Mouse (Mus musculus) myocyte (in vitro differentiated cells): Measurements from ENCODE around the gene Map3k1.

Experiments used
- CEBPB ChIP-seq: IDR thresholded peaks from 2 replicates; pipeline ENCODE4 v1.6.1; 2011; ENCODE audit warnings: mild to moderate bottlenecking, moderate library complexity; ENCODE audit not compliant: poor library complexity, insufficient read depth, severe bottlenecking
- E2F4 ChIP-seq: IDR thresholded peaks from one replicate; pipeline ENCODE4 v1.6.1; 2011; ENCODE audit warnings: mild to moderate bottlenecking, control low read depth, moderate library complexity; ENCODE audit not compliant: insufficient read depth
- MYOG ChIP-seq, 3 experiments: IDR thresholded peaks; one replicate each; pipeline ENCODE4 v1.6.1; 2011; ENCODE audit warnings: control low read depth in 2 of 3, low read depth in 2 of 3, mild to moderate bottlenecking in 2 of 3; ENCODE audit not compliant: insufficient read length in 2 of 3, control insufficient read depth in 1 of 3, insufficient read depth in 1 of 3
- POLR2A ChIP-seq: IDR thresholded peaks from one replicate; pipeline ENCODE4 v1.6.1; 2011; ENCODE audit warnings: low read depth, mild to moderate bottlenecking, control low read depth, moderate library complexity; ENCODE audit not compliant: insufficient read length
- POLR2AphosphoS2 ChIP-seq: IDR thresholded peaks from one replicate; pipeline ENCODE4 v1.6.1; 2011; ENCODE audit warnings: low read depth, control low read depth; ENCODE audit not compliant: insufficient read length
- REST ChIP-seq: IDR thresholded peaks from one replicate; pipeline ENCODE4 v1.6.1; 2011; ENCODE audit warnings: mild to moderate bottlenecking, control low read depth, moderate library complexity; ENCODE audit not compliant: insufficient read depth, insufficient read length
- TCF12 ChIP-seq: IDR thresholded peaks from one replicate; pipeline ENCODE4 v1.6.1; 2011; ENCODE audit warnings: mild to moderate bottlenecking, control low read depth; ENCODE audit not compliant: poor library complexity, insufficient read depth, severe bottlenecking
- USF1 ChIP-seq: IDR thresholded peaks from one replicate; pipeline ENCODE4 v1.6.1; 2011; ENCODE audit warnings: low read depth, mild to moderate bottlenecking, control low read depth, moderate library complexity

GRCm38 (mm10) chr13:111788882-111789281, 19.9 kb downstream of the Map3k1 start:
- TF ChIP-seq POLR2A (no peak), POLR2AphosphoS2 (no peak), MYOG (IDR thresholded peaks at IDR 0.05; ENCODE audit: control insufficient read depth in 1 of 3, insufficient read depth in 1 of 3, insufficient read length in 2 of 3, low read depth in 2 of 3) (no peak), CEBPB (no peak), E2F4 (no peak), REST (no peak), TCF12 (no peak), USF1 (no peak)
